Mouse (Mus musculus) adrenal gland, adult 8-10 months (tissue): ENCODE data around the gene Lama4. TPM values are rescaled to one million over a fixed set of nuclear protein-coding genes. Genes with fewer than 3 reads are reported as not detected.

Experiments
- DNase-seq: peaks from one replicate; pipeline ENCODE4 v3.0.0; 2022
- total RNA-seq, 4 experiments: library from RNA; stranded (reverse); gene quantifications; 2 replicates each; pipeline ENCODE4 v1.2.4; 2022

Lama4 gene
- total RNA-seq: 10 to 100 TPM; 23.3 to 76.8 (median 55.6) TPM

GRCm38 (mm10) chr10:38965075-38965781 lies at the start of gene Lama4:
Lama4 (plus strand) TSS chr10:38965515.
- peak; percentile 75 for DNase-seq

GRCm38 (mm10) chr10:38916027-38916617 lies 49.2 kb upstream of the Lama4 start:
- no peak for DNase-seq

GRCm38 (mm10) chr10:38928940-38929697 lies 36.2 kb upstream of the Lama4 start:
- no peak for DNase-seq

GRCm38 (mm10) chr10:38944701-38945100 lies 20.6 kb upstream of the Lama4 start:
- no peak for DNase-seq

- DNase-seq: no peak
Measured at GRCm38 (mm10) chr10:38961920-38962319, 3.4 kb upstream of the Lama4 start.

DNA sequence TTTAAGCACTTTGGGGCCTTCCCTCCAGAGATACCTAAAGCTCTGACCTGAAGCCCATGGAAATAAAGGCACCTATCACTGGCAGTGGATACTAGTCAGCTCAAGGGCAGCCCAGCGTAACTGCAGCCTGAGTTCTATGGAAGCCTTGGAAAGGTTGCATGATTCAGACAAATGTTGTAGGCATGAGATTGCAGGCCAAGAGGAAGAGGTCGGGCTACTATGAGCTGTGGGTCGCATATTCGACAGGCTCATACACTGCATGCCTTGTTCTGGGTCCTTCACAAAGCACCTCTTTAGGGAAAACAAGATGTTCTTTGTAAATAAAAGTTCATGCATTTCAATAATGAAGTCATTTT lies 618 bp upstream of the Lama4 start:
- DNase-seq: peak; percentile 54

GRCm38 (mm10) chr10:38965857-38966256 lies 542 bp downstream of the Lama4 start:
- no peak for DNase-seq

DNA sequence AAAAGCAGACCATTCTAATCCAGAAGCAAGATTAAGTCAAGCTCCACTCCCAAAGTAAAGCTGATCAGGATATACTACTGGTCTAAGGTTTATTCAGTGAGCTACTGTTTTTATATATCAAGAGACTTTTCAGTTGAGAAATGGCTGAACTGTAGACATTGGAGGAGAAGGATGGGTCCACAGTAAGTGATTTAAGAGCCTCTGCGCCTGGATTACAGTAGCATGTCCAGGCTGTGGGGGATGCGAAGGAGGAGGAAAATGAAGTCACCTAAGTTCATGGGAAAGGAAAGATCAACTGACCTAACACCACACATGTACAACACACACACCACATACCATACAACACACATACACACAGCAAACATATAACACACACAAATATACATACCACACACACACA lies 1.3 kb downstream of the Lama4 start:
- DNase-seq: no peak

DNA sequence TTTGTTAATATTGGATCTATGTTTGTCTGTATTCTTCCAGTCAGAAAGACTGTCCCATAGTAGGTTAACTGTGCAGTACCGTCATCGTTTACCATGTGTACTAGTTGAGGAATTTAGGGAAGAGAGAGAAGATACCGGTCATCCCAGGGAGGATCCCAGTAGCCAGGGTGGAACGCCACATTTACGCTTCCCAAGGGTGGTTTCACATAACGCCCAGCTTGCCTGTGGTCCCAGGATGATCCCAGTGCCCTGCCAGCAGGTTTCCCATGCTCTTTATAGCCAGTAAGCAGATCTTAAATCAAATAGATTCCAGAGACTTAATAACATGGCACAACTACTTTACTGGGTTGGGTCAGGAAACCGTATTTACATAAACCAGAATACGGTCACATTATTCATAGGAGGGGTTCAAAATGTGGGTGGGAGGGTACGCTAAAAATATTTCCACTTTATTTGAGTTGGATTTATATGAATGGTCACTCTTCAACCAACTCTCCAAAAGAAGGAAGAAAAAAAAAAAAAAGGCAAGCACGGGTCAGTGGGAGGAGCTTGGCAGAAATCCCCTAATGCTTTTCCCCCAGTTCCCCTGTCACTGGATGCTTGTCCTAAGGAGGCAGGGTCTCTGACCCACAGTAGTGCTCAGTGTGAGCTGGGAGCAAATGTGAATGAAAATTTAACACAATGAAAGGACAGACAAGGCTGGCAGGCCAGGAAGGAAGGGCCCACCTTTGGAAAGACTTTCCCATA lies 3.2 kb downstream of the Lama4 start:
- DNase-seq: no peak

DNA sequence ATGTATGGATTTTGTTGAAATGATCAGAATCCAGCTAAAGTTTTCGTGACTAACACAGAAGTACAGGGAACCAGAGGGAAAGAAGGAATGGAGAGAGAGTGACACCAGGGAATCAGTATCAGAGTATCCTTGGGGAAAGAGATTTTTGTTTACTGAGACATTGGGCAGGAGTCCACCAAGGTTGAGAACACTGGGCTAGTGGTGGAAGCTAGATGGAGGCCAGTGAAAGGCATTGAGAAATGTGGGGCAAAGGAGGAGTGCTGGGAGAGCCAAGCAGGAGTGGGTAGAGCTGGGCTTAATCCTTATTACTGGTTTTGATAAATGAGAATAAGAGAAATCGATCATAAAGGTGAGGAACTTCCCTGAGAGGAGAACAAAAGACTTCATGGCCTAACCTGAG lies 4.2 kb downstream of the Lama4 start:
- peak; percentile 55 for DNase-seq

- DNase-seq: no peak
Measured at GRCm38 (mm10) chr10:38969975-38970374, 4.7 kb downstream of the Lama4 start.

DNA sequence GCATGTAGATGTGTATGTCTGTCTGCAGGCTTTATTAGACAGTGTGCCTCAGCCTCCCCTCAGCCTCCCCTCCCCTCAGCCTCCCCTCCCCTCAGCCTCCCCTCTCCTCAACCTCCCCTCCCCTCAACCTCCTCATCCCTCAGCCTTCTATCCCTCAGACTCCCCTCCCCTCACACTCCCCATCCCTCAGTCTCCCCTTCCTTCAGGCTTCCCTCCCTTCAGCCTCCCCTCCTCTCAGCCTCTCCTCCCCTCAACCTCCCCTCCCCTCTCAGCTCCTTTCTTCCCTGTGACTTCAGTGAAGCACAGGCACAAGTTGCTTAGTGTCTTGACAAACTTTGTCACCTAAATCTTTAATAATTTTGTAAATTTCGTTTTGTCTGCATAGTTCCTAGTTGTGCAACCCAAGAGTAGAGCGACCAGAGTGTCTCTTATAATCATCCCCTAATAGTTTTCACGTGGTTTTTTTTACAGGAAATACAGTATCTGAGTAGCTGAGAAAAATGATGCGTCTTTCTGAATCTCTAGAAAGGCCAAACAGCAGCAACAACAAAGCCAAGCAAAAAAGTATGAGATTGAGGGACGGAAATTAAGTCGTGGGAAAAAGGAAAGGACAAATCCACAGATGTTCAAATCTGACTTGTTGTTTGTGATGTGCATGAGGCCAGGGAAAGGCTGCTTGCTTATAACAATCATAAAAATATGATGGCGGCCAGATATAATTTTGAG lies 7.1 kb downstream of the Lama4 start:
- DNase-seq: no peak

- DNase-seq: no peak
Measured at GRCm38 (mm10) chr10:38973016-38973415, 7.7 kb downstream of the Lama4 start.

DNA sequence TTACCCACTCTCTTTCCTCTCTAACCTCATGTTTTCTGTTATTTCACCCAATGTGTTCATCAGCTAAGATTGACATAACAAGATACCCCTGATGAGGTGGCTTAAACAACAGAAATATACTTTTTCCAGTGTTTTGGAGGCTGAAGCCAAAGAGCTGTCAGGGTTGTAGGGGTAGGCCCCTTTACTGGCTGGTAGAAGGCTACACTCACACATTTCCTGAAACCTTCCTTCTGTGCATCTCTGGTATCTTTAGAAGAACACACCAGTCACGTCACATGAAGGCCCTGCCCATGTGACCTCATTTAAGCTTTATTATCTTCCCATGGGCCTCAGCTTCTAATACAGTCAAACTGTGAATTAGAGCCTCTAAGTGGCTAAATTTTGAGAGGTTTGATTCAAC lies 12.9 kb downstream of the Lama4 start:
- no peak for DNase-seq

GRCm38 (mm10) chr10:38979699-38980098 lies 14.4 kb downstream of the Lama4 start:
- no peak for DNase-seq

- DNase-seq: no peak
Measured at GRCm38 (mm10) chr10:38980980-38981379, 15.7 kb downstream of the Lama4 start.

- DNase-seq: no peak
Measured at GRCm38 (mm10) chr10:38984358-38985075, 19.2 kb downstream of the Lama4 start.

DNA sequence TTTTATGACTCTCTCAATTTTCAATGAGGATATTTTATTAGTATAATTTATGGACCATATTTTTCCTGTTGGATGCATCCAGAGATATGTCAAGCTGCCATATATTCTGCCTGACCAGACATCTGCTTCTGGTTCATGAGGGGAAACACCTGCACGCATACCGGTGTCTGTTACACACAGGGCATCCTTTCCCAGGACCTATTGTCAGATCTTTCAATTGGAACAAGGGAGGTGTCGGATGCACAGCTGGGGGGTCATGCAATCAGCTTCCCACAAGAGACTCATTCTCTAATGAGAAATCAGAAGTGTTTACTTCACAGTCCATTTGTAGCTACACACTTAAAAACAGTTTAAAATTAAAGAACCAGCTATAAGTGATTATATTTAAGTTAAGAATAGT lies 20.7 kb downstream of the Lama4 start:
- no peak for DNase-seq

DNA sequence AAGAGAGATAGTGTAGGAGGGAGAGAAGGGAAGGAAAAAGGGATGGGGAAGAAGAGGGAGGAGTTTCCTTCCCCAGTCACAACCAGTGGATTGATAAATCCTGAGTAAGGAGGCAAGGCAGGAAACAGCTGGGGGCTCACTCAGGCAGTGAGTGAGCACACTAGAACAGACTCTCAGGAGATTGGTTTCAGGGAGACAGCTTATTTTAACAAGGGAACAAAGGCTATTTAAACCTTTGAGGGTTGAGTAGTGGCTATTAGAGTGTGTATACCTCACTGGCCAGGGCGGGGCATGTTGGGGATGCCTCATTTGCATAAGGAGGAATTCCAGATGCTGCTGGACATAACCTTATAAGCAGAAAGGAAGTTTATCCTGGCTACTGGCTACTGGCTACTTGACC lies 27.5 kb downstream of the Lama4 start:
- DNase-seq: no peak

DNA sequence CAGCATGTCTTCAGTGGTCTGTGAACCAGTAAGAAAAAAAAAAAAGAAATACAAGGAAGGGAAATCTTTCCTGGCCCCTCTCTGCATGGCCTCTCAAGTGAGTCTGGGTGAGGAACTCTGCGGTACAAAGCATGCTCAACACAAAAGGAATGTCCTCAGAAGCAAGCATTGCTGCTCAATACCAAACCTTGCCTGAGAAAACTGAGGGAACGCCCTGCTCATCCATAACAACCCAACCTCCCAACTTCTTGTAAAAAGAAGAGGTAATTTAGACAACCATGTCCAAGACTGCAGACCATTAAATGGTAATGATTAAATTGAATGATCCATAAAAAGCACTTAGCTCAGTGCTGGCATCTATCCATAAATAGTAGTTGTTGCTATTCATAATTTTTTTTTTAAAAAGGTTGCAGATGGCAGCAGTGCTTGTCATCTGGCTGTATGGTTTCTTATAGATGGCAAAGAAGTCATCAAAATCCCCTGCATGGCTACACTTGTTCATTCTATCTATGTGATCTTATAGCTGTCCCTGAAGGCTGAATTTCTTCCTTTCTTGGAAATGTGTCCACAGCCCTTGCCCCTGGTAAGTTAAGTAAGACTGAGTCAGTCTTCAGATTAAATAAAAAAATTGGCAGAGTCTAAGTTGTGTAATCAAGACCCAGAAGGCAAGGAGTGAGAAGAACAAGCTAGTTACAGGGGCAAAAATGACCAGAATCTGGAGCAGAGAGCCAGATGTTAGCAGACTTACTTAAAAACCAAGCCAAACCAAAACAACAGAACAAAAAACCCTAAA lies 28.5 kb downstream of the Lama4 start:
- no peak for DNase-seq
